Mouse (Mus musculus) bone marrow macrophage, adult 2 months (primary cell): ENCODE measurements at regions not wholly inside any gene's neighbourhood (a gene's known extent, or its start where the extent isn't known, plus 50 kb on each side); places are given as distances from the start of the nearest gene placed in this dataset.

ENCODE experiments used
- CTCF ChIP-seq: IDR thresholded peaks from 2 replicates; pipeline ENCODE4 v1.5.1; 2012; ENCODE audit warnings: low read depth, mild to moderate bottlenecking, low read length, moderate library complexity
- POLR2A ChIP-seq: IDR thresholded peaks from 2 replicates; pipeline ENCODE4 v1.6.1; 2012; ENCODE audit warnings: mild to moderate bottlenecking, low read depth, low read length, borderline replicate concordance

DNA sequence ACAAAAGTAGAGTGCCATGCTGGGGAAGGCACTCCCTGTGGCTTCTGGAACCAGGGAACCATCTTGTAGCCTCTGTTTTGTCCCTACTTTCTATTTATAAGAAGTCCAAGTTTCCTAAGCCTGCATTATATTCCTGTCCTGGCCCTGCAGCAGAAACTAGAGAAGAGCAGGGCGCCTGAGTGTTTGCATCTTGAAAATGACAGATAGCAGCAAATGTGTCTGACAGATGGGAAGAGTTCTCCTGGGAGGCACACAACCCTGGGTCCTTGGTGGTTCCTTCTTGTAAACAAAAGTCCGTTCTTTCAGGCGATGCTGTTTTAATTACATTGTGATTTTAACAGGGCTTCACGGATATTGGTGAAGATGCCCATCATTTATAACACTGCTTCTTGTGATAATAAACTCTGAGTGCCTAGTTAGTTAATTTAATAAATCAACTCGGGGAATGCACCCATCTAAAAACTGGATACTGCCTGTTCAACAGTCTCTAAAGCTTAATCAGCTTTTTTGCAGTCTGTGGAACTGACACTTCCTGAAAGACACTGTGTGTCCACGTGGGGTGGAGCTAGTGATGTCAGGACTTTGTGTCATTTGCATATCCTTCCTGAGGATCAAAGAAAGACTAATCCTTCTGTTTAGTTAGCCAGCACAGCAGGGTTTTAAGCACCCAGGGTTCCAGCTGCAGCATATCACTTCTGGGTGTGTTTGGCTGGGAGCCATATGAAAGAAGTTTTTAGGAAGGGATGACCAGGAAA lies 188.3 kb upstream of the Ccdc54 start:
- TF ChIP-seq POLR2A (no peak), CTCF (no peak)
